Mouse (Mus musculus) heart, postnatal 0 days (tissue): ENCODE results near the gene Pomgnt2. TPM values are rescaled to one million over a fixed set of nuclear protein-coding genes. Genes with fewer than 3 reads are reported as not detected.
A peak's percentile ranks its signal among the peaks of the same experiment; 100 is the strongest.

Source experiments
- ATAC-seq: fragments of 200-750 bp; cut with Nextera tagmentation; 2 replicates; pipeline ENCODE4 v1.8.0; 2017; ENCODE audit warnings: low read depth, moderate number of reproducible peaks, moderate library complexity; ENCODE audit not compliant: insufficient read depth
- DNase-seq: peaks from one replicate; pipeline ENCODE4 v3.0.0-alpha.2; 2016; ENCODE audit warnings: low spot score
- H3K27ac ChIP-seq: fragments of 300-500 bp; sonication (generic); 2 replicates; pipeline ENCODE4 v1.5.1; 2014; ENCODE audit warnings: low read depth, mild to moderate bottlenecking
- H3K27me3 ChIP-seq: fragments of 300-500 bp; sonication (generic); 2 replicates; pipeline ENCODE4 v1.6.1; 2014; ENCODE audit warnings: low read length, mixed read lengths; ENCODE audit not compliant: control insufficient read depth, insufficient read depth
- H3K36me3 ChIP-seq: fragments of 300-500 bp; sonication (generic); replicated peaks from 2 replicates; pipeline ENCODE4 v1.6.1; 2014; ENCODE audit warnings: low read length, mixed read lengths; ENCODE audit not compliant: control insufficient read depth, insufficient read depth
- H3K4me1 ChIP-seq: fragments of 300-500 bp; sonication (generic); 2 replicates; pipeline ENCODE4 v1.6.1; 2014; ENCODE audit warnings: antibody characterized with exemption; ENCODE audit not compliant: control insufficient read depth, insufficient read depth
- H3K4me2 ChIP-seq: fragments of 300-500 bp; sonication (generic); 2 replicates; pipeline ENCODE4 v1.6.1; 2014; ENCODE audit warnings: low read depth, mild to moderate bottlenecking, low read length, moderate library complexity
- H3K4me3 ChIP-seq: fragments of 300-500 bp; sonication (generic); 2 replicates; pipeline ENCODE4 v1.5.1; 2014; ENCODE audit warnings: low read depth, low read length
- H3K9ac ChIP-seq: fragments of 300-500 bp; sonication (generic); replicated peaks from 2 replicates; pipeline ENCODE4 v1.6.1; 2014; ENCODE audit warnings: low read depth, low read length, mixed read lengths
- H3K9me3 ChIP-seq: fragments of 300-500 bp; sonication (generic); replicated peaks from 2 replicates; pipeline ENCODE4 v1.6.1; 2016; ENCODE audit warnings: low read length; ENCODE audit not compliant: control insufficient read depth
- CTCF ChIP-seq: IDR thresholded peaks from 2 replicates; pipeline ENCODE4 v1.5.1; 2016; ENCODE audit warnings: antibody characterized with exemption, control low read depth, low read depth
- EP300 ChIP-seq: IDR thresholded peaks from 2 replicates; pipeline ENCODE4 v1.6.1; 2016; ENCODE audit warnings: antibody characterized with exemption, low read depth
- whole genome bisulfite sequencing: fragments of 180-500 bp; shearing (Covaris S2); extraction: QIAGEN DNeasy Blood & Tissue Kit; methylation state at CpG from one replicate; pipeline ENCODE4 v1.1.7; 2014; 5-methylcytosine and 5-hydroxymethylcytosine counted together
- polyA plus RNA-seq: library from polyadenylated mRNA; unstranded; fragments of >200 nt; fragmentation: Nextera tagmentation; extraction: Ambion mirVana; gene quantifications from 2 replicates; pipeline ENCODE4 v1.2.1, GENCODE M21; 2015
- total RNA-seq: library from RNA; depleted of rRNA; stranded (reverse); fragments of >200 nt; gene quantifications from 2 replicates; pipeline ENCODE4 v1.2.3, GENCODE M21; 2014; ENCODE audit warnings: low replicate concordance

Pomgnt2 gene
- total and polyA plus RNA-seq, 2 experiments from 2014 or later = 6.9 to 14.2 TPM

GRCm38 (mm10) chr9:121981046-121981445 is 15.9 kb downstream of the Pomgnt2 start:
- ATAC-seq = no peak
- no peak overlapping the region for H3K4me2 ChIP-seq
- no peak overlapping the region for H3K4me3 ChIP-seq
- H3K9me3 ChIP-seq = no peaks in the 10 kb centered on the region
- no peak overlapping the region for H3K27ac ChIP-seq
- H3K4me1 ChIP-seq = no peaks in the 10 kb centered on the region
- WGBS = 76% methylated on average over 9 of the region's 9 CpGs
- no peak for TF ChIP-seq CTCF
- H3K27me3 ChIP-seq = no peaks in the 10 kb centered on the region
- DNase-seq = no peak
- no peaks in the 10 kb centered on the region for H3K36me3 ChIP-seq
- no peak overlapping the region for H3K9ac ChIP-seq

DNA sequence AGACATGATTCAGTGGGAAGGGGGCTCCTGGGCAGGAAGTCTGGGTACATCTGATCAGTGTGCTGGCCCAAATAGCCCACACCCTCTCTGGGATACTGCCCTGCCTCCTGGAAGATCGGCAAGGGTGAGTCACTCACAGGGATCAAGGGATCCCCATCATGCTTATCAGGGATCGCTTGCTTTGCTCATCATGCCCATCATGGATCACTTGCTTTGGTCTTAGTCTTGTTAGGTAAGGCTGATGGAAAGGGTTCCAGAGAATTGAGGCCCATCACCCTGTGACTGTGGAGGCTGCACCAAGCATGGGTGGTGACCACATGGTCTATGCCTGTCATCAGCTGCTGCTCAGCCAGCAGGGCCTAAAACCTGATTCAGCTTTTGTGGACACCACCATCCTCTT is 21.6 kb downstream of the Pomgnt2 start:
- no peak for DNase-seq
- H3K4me1 ChIP-seq = no peaks in the 10 kb centered on the region
- no peak overlapping the region for H3K4me2 ChIP-seq
- ATAC-seq = no peak
- no peaks in the 10 kb centered on the region for H3K27me3 ChIP-seq
- H3K9me3 ChIP-seq = no peaks in the 10 kb centered on the region
- H3K36me3 ChIP-seq = no peaks in the 10 kb centered on the region
- H3K27ac ChIP-seq = no peak overlapping the region
- TF ChIP-seq EP300 (no peak), CTCF (no peak)
- no peak overlapping the region for H3K9ac ChIP-seq
- WGBS = 60% methylated on average over 2 of the region's 2 CpGs
- no peak overlapping the region for H3K4me3 ChIP-seq

DNA sequence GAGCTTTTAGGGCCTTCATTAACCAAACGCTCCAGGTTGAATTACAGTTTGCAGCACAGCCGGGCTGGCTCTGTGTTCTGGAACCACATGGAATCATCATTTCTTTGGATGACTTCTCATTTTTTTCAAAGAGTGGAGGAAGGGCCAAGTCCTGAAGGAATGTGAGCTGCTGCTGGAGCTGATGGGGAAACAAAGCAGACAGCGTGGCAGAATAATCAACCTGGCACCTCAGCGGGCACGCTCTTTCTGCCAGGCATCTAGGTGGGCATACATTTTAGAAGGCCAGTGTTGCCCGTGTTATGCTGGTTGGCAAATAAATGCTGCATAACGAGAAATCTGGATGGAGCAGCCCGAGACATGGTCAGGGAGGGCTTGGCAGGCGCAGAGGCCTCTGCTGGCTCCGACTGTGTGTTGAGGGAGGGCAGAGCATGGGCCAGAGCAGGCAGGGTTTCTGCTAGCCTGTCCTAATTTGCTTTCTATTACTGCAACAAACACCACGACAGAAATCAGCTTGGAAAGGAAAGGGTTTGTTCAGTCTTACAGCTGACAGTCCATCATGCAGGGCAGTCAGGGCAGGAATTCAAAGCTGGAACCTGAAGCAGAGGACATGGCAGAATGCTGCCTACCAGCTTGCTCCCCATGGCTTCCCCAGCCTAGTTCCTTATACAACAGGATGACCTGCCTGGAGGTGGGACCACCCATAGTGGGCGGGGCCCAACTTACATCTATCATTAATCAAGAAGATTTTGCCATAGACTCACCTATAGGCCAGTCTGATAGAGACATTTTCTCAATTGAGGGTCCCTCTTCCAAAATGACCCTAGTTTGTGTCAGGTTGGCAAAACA is 22.5 kb downstream of the Pomgnt2 start:
- Histone ChIP-seq H3K4me3 (no peak overlapping the region), H3K4me1 (no peaks in the 10 kb centered on the region), H3K36me3 (no peaks in the 10 kb centered on the region), H3K27me3 (no peaks in the 10 kb centered on the region), H3K4me2 (no peak overlapping the region), H3K9ac (no peak overlapping the region), H3K27ac (0 out of 2 replicates have a peak overlapping the region, but pooled peaks have one; percentile 18), H3K9me3 (no peaks in the 10 kb centered on the region)
- WGBS = 77% methylated on average over 12 of the region's 12 CpGs
- ATAC-seq (no peak), DNase-seq (no peak)
- TF ChIP-seq CTCF (no peak), EP300 (no peak)

DNA sequence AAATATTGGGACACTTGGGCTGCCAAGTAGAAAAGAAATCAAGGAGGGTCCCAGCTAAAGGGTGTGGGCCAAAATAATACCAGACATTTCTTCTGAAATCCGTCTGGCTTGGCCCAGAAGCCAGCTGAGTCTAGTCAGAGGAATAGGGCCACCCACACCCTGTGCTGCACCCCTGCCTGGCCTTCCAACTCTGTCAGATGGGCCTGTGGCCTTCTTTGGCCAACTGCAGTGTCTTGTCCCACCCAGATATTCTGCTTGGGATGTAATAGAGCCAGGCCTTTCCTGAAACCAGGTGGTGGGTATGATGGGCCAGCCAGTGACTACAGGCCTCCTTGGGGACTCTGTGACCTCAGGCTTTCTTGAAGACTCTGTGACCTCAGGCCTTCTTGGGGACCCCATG is 23.7 kb downstream of the Pomgnt2 start:
- whole genome bisulfite sequencing = 42% methylated on average over 1 of the region's 1 CpGs
- H3K4me3 ChIP-seq = no peak overlapping the region
- DNase-seq (no peak), ATAC-seq (no peak)
- H3K4me2 ChIP-seq = no peak overlapping the region
- H3K27ac ChIP-seq = no peak overlapping the region
- H3K9ac ChIP-seq = no peak overlapping the region
- TF ChIP-seq CTCF (no peak), EP300 (no peak)
- no peaks in the 10 kb centered on the region for H3K27me3 ChIP-seq
- no peaks in the 10 kb centered on the region for H3K36me3 ChIP-seq
- H3K4me1 ChIP-seq = no peaks in the 10 kb centered on the region
- no peaks in the 10 kb centered on the region for H3K9me3 ChIP-seq

DNA sequence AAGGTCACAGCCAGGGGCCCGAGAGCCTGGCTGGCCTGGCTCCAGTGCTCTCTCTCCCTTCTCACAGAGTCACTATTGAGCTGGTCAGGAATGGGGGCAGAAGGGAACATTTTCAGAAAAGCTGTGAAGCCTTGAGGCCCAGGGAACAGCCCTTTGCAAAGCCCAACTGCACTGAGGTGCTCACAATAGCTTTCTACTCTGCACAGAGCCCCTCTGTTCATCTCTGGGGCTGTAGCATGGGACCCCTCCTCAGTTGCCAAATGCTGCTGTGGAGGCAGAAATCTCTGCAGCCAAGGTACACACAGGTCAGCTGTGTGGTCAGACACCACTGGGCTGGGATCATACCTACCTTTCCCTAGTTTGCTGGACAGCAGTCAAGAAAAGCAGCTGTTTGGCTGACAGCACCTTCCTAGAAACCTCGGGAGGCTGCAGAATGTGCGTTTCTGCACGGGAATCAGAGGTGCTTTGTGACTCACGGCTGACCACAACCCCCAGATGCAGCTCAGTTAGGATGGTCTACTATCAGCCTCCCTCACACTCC is 27.0 kb downstream of the Pomgnt2 start:
- no peaks in the 10 kb centered on the region for H3K9me3 ChIP-seq
- H3K4me3 ChIP-seq = no peak overlapping the region
- H3K4me1 ChIP-seq = no peaks in the 10 kb centered on the region
- no peak overlapping the region for H3K4me2 ChIP-seq
- TF ChIP-seq CTCF = no peak
- TF ChIP-seq EP300 = no peak
- H3K9ac ChIP-seq = no peak overlapping the region
- no peak for DNase-seq
- no peaks in the 10 kb centered on the region for H3K27me3 ChIP-seq
- no peak overlapping the region for H3K27ac ChIP-seq
- ATAC-seq = no peak
- 32% methylated on average over 5 of the region's 5 CpGs for WGBS
- no peaks in the 10 kb centered on the region for H3K36me3 ChIP-seq

- H3K4me3 ChIP-seq = no peak overlapping the region
- ATAC-seq (no peak), DNase-seq (peak; percentile 20)
- H3K4me2 ChIP-seq = no peak overlapping the region
- no peak for TF ChIP-seq CTCF
- TF ChIP-seq EP300 = no peak
- no peaks in the 10 kb centered on the region for H3K27me3 ChIP-seq
- no peak overlapping the region for H3K9ac ChIP-seq
- H3K9me3 ChIP-seq = no peaks in the 10 kb centered on the region
- H3K27ac ChIP-seq = no peak overlapping the region
- 59% methylated on average over 5 of the region's 5 CpGs for WGBS
- H3K36me3 ChIP-seq = no peaks in the 10 kb centered on the region
- no peaks in the 10 kb centered on the region for H3K4me1 ChIP-seq
These were observed 28.7 kb downstream of the Pomgnt2 start for GRCm38 (mm10) chr9:121968258-121968657.
